Mouse (Mus musculus) limb, embryonic 14.5 days (tissue): ENCODE data around the gene Arsk. TPM values are rescaled to one million over a fixed set of nuclear protein-coding genes. Genes with fewer than 3 reads are reported as not detected.
A peak's percentile ranks its signal among the peaks of the same experiment; 100 is the strongest.

Experiments used
- ATAC-seq: fragments of 200-750 bp; cut with Nextera tagmentation; 2 replicates; pipeline ENCODE4 v1.8.0; 2017; ENCODE audit warnings: low read depth, moderate number of reproducible peaks, moderate TSS enrichment; ENCODE audit not compliant: low FRiP score
- DNase-seq: peaks from one replicate; pipeline ENCODE4 v3.0.0-alpha.2; 2015; ENCODE audit warnings: low spot score
- H3K27ac ChIP-seq: fragments of 300-500 bp; sonication (generic); replicated peaks from 2 replicates; pipeline ENCODE4 v1.5.1; 2014; ENCODE audit warnings: low read depth, mild to moderate bottlenecking, low read length, moderate library complexity, mixed read lengths
- H3K27me3 ChIP-seq: fragments of 300-500 bp; sonication (generic); 2 replicates; pipeline ENCODE4 v1.6.1; 2014; ENCODE audit warnings: low read length, mixed read lengths; ENCODE audit not compliant: control insufficient read depth, insufficient read depth
- H3K36me3 ChIP-seq: fragments of 300-500 bp; sonication (generic); 2 replicates; pipeline ENCODE4 v1.6.1; 2014; ENCODE audit warnings: mild to moderate bottlenecking, low read length, moderate library complexity, mixed read lengths; ENCODE audit not compliant: control insufficient read depth, insufficient read depth
- H3K4me1 ChIP-seq: fragments of 300-500 bp; sonication (generic); 2 replicates; pipeline ENCODE4 v1.6.1; 2014; ENCODE audit warnings: antibody characterized with exemption, low read length, mixed read lengths; ENCODE audit not compliant: control insufficient read depth, insufficient read depth
- H3K4me2 ChIP-seq: fragments of 300-500 bp; sonication (generic); replicated peaks from 2 replicates; pipeline ENCODE4 v1.6.1; 2014; ENCODE audit warnings: low read depth, mild to moderate bottlenecking, low read length, moderate library complexity; ENCODE audit not compliant: severe bottlenecking
- H3K4me3 ChIP-seq: fragments of 300-500 bp; sonication (generic); replicated peaks from 2 replicates; pipeline ENCODE4 v1.5.1; 2014; ENCODE audit warnings: low read length
- H3K9ac ChIP-seq: fragments of 300-500 bp; sonication (generic); 2 replicates; pipeline ENCODE4 v1.6.1; 2014; ENCODE audit warnings: mild to moderate bottlenecking, low read depth, low read length, moderate library complexity; ENCODE audit not compliant: severe bottlenecking
- H3K9me3 ChIP-seq: fragments of 300-500 bp; sonication (generic); 2 replicates; pipeline ENCODE4 v1.6.1; 2016; ENCODE audit warnings: low read length; ENCODE audit not compliant: control insufficient read depth
- POLR2A ChIP-seq: fragments of 200-500 bp; IDR thresholded peaks from 2 replicates; pipeline ENCODE4 v1.8.0; 2012; ENCODE audit warnings: inconsistent platforms, mild to moderate bottlenecking, moderate library complexity, borderline replicate concordance; ENCODE audit not compliant: insufficient read depth, insufficient read length; ENCODE audit errors: extremely low read depth
- WGBS: fragments of 180-500 bp; shearing (Covaris S2); extraction: QIAGEN DNeasy Blood & Tissue Kit; methylation state at CpG from one replicate; pipeline ENCODE4 v1.1.7; 2014; 5-methylcytosine and 5-hydroxymethylcytosine counted together
- polyA plus RNA-seq, 2 experiments: library from polyadenylated mRNA; depleted of rRNA in 1 of 2; stranded (reverse) in 1 of 2; unstranded in 1 of 2; fragments of >200 nt; fragmentation: Nextera tagmentation in 1 of 2; extraction: Ambion mirVana in 1 of 2; gene quantifications; 2 replicates each; pipeline versions ENCODE4 v1.2.1 to v1.2.3; 2012 to 2014

The Arsk gene
- polyA plus RNA-seq (2012; rRNA removed) (8.9 and 10.1 TPM in 2 replicates), polyA plus RNA-seq (2014; fragmentation: Nextera tagmentation; extraction: Ambion mirVana) (10.4 and 10.8 TPM in 2 replicates)

DNA sequence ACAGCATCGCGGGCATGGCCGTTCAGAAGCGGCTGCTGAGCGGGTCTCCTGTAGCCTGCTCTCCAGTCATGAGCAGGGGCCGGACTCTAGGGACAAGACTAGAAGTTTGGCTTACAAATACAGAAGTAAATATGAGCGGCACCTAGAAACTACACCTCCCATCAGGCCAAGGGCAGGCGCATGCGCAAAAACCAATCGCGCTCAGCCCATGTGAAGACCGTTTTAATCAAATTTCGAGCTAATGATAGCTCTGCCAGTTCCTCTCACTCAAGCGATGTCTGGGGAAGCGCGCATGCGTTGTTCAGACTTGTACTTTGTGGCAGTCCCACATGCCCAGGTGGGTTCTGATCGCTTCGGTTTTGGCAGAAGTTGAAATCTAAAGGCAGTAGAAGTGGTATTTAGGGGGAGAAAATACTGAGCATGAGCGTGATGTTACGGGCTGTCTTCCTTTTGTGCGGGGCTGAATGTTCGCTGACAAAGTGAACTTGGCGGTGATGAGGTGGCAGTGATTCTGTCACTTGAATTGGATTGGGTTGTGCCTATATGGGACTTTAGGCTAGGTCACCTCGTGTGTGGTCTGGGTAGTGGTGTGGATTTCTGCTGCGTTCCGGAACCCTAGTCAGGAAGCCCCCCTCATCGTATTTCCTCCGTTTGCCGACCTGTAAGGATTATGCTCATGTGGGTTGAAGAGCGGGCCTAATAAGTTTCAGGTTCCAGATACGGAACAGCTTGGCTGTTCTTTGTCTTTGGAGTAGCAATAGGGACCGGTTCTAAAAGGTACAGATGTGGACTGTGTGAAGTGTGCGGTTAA, at the start of gene Arsk, which contains the start of gene Ttc37:
Gene Arsk, minus strand, starts transcription at position 168 of the 811 bp plus-strand sequence.
Gene Ttc37, plus strand, starts transcription at position 242 of the 811 bp plus-strand sequence.
- ATAC-seq (peak; percentile 95), DNase-seq (peak; percentile 98)
- no peaks in the 10 kb centered on the region for H3K9me3 ChIP-seq
- H3K9ac ChIP-seq = peak within 1 kb of the TSS; percentile 82
- H3K27me3 ChIP-seq = no peaks in the 10 kb centered on the region
- TF ChIP-seq POLR2A = no peak
- peak within 1 kb of the TSS; percentile 73 for H3K4me3 ChIP-seq
- peaks cover 8% of the 10 kb centered on the region for H3K36me3 ChIP-seq
- under 1% methylated on average over 34 of the region's 34 CpGs for WGBS
- H3K27ac ChIP-seq = peak within 1 kb of the TSS; percentile 82
- H3K4me1 ChIP-seq = peaks cover 3% of the 10 kb centered on the region
- H3K4me2 ChIP-seq = peak within 1 kb of the TSS; percentile 58

DNA sequence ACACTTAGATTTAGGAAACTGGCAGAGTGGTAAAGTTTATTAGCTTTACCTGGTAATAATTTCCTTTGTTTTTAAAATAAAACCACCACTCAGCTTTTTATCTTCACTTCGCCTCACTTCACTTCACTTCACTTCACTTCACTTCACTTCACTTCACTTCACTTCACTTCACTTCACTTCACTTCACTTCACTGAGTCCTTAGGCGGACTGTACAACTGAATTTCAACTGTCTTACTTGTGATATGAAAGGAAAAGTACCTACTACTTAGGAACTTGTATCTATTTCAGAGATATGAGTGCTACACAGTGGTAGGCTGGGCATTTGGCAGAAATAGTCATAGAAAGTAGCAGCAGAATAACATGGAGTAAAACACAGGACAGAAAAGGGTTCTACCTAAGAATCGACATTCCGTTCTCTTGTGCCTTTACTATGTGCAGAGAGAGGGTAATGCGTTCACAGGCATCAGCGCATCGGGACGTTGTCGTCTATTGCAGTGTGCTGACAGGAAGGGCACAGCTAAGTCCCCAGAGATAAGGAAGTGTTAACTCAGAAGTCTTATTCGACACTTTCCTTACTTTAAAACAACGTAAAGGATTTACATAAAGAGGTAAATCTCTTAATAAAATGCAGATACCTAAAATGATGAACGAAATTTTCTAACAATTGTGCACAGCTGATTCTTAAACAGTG, 42.8 kb upstream of the Arsk start:
- TF ChIP-seq POLR2A = no peak
- no peaks in the 10 kb centered on the region for H3K4me1 ChIP-seq
- H3K9ac ChIP-seq = no peak overlapping the region
- DNase-seq = no peak
- H3K9me3 ChIP-seq = no peaks in the 10 kb centered on the region
- no peak overlapping the region for H3K27ac ChIP-seq
- no peak overlapping the region for H3K4me3 ChIP-seq
- ATAC-seq = no peak
- H3K4me2 ChIP-seq = no peak overlapping the region
- peaks cover 41% of the 10 kb centered on the region for H3K36me3 ChIP-seq
- 93% methylated on average over 12 of the region's 12 CpGs for WGBS
- no peaks in the 10 kb centered on the region for H3K27me3 ChIP-seq

DNA sequence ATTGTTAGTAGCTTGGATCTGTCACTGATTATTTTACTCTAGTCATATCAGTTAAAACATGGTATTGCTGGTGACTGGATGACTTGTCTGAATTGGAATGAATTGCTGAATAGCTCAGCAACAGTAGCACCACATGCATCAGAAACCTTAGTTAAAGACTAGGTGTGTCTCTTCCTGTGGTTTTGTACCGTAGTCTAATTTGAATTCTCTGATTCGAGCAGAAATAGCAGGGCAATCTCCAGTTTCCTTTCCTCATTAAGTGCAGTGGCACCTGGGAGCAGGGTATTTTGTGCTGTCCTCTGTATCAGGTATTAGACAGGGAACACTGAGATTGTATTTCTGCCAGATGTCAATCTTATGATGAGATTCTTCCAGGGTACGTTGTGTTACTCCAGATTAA, 40.4 kb upstream of the Arsk start:
- H3K36me3 ChIP-seq = peaks cover 55% of the 10 kb centered on the region
- H3K4me1 ChIP-seq = no peaks in the 10 kb centered on the region
- H3K27ac ChIP-seq = no peak overlapping the region

DNA sequence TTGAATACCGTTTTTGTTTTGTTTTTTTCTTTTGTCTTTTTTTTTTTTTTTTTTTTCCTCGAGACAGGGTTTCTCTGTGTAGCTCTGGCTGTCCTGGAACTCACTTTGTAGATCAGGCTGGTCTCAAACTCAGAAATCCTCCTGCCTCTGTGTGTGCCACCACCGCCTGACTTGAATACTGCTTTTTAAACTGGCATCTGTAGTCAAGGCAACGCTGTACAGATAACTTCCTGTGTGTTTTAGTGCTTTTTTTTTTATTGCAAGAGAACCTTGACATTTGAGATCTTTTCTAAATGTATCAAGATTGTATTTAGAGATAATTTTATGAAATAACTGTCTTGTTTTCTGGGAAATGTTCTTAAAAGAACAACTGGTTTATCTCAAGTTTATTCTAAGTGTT, 34.0 kb upstream of the Arsk start:
- peaks cover 77% of the 10 kb centered on the region for H3K36me3 ChIP-seq
- no peak for TF ChIP-seq POLR2A

More for the DNA sequence above, 40.4 kb upstream of the Arsk start:
- Histone ChIP-seq H3K9ac (no peak overlapping the region), H3K9me3 (no peaks in the 10 kb centered on the region), H3K4me3 (no peak overlapping the region), H3K27me3 (no peaks in the 10 kb centered on the region), H3K4me2 (no peak overlapping the region)
- 78% methylated on average over 3 of the region's 3 CpGs for WGBS
- TF ChIP-seq POLR2A = no peak
- no peak for DNase-seq
- no peak for ATAC-seq

DNA sequence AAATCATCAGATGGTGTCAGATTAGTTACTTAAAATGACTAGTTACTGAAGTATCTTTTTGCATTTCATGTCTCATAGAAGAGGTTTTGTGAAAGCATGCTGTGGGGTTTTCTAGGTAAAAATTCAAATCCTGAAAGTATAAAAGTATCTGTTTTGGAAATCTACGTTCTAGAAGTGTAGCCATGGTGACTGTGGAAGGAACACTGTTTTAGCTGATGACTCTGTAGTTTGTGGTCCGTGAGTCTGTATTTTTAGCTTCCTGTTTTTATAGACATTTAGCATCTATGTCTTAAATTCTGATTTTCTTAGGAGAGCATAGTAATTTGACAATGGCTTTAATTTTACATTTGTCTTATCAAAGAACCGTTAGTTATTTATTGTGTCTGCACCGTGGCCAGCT, 30.3 kb upstream of the Arsk start:
- Histone ChIP-seq H3K4me3 (no peak overlapping the region), H3K4me1 (no peaks in the 10 kb centered on the region), H3K27me3 (no peaks in the 10 kb centered on the region), H3K9me3 (no peaks in the 10 kb centered on the region), H3K4me2 (no peak overlapping the region), H3K27ac (no peak overlapping the region), H3K36me3 (peaks cover 89% of the 10 kb centered on the region), H3K9ac (no peak overlapping the region)
- TF ChIP-seq POLR2A = no peak
- DNase-seq (no peak), ATAC-seq (no peak)
- 91% methylated on average over 4 of the region's 4 CpGs for WGBS

More for the DNA sequence above, 34.0 kb upstream of the Arsk start:
- Histone ChIP-seq H3K4me2 (no peak overlapping the region), H3K27ac (no peak overlapping the region), H3K9me3 (no peaks in the 10 kb centered on the region), H3K4me3 (no peak overlapping the region), H3K4me1 (no peaks in the 10 kb centered on the region), H3K9ac (no peak overlapping the region), H3K27me3 (no peaks in the 10 kb centered on the region)
- DNase-seq (no peak), ATAC-seq (no peak)
- 82% methylated on average over 4 of the region's 4 CpGs for WGBS
